Mouse (Mus musculus): ENCODE data around the gene Ccdc88a.

DNA sequence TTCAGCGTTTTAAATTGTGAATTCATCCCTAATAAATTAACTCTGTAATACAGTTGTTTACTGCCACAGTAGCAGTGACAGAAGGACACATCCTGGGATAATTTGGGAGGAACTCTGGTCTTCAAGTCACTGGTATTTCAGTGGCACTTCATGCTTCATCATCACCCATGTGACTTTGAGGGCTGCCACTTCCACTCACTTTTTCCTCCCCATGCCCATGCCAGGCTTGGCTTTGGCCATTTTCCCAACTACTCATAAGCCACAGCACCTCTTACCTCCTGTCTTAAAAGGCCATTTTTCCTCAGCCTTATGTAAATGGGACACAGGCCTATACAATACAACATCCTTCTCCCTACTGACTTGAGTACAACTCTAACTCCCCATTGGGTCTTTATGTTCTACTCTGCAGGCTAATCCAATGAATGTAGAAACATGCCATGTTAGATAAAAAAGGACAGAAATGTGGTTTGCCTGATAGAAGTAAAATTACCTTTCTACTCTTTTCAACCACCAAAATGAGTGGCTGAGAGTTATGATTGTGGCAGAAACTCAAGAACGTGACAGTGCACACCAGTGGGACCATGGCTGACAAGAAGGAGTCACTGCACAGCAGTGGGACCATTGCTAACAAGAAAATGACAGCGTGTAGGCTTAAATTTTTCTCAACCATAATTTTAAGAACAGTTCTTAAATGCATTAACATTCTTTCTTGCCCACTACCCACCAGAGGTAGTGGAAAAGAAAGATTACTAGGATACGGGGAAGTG, 28.4 kb upstream of the Ccdc88a start:
- no peak for TF ChIP-seq CTCF (conservative IDR thresholded peaks at IDR 0.05; ENCODE audit: low read length)
- TF ChIP-seq POU5F1 (IDR thresholded peaks at IDR 0.05; ENCODE audit: borderline replicate concordance, low read length) = no peak
